Mouse (Mus musculus) adrenal gland, postnatal 25 days (tissue): ENCODE measurements at regions not wholly inside any gene's neighbourhood (a gene's known extent, or its start where the extent isn't known, plus 50 kb on each side); places are given as distances from the start of the nearest gene placed in this dataset.

Experiments
- DNase-seq: peaks from one replicate; pipeline ENCODE4 v3.0.0; 2021; ENCODE audit warnings: mixed read lengths

GRCm38 (mm10) chr2:51013090-51013489, 135.8 kb downstream of the Rnd3 start:
- no peak for DNase-seq

DNA sequence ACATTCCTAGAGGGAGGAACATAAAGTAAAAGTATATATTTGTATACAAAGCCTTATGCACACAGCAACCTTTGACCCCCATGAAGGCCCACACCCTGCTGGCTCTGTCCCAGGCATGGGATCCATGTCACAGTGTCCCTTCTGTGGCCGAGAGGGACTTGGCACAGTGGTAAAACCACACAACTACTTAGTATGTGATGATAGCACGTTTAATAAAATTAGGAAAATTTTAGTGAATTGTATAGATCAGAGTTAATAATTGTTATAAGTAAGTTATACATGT, 140.7 kb downstream of the Rnd3 start:
- DNase-seq, result no peak

DNA sequence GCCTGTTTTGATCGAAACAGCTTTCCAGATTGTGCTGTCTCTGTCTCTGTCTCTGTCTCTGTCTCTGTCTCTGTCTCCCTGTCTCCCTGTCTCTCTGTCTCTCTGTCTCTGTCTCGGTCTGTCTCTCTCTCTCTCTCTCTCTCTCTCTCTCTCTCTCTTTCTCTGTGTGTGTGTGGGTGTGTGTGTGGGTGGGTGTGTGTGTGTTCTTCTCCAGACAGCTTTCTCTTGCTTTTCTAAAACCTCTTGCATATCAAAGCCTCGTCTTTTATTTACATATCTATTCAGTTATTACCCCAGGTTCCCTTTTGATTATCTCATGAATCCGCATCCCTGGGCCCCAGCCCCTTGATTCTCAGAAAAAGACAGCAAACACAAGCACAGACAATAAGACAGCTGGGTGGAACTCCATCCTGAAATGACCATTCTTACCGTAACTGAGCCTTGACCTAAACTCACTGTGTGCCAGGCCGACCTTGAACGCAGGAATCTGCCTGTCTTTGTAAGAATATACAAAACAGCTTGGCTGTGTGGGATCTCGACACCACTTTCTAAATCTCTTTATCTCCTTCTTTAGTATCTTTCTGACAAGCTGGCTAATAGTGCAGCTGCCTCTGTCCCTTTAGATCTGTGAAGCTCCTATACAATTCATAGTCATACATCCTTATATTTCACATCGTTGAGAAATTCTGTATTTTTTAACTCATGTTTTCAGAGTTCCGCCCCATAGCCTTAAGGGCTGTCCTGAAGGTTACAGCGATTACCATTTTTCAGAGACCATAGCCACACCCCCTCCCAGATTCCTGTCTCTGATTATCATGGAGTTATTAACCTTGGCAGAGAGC, 141.3 kb downstream of the Rnd3 start:
- peak; percentile 4 for DNase-seq

- DNase-seq, result no peak
Measured at GRCm38 (mm10) chr2:51006818-51007217, 142.1 kb downstream of the Rnd3 start.

GRCm38 (mm10) chr2:51001548-51001947, 147.4 kb downstream of the Rnd3 start:
- DNase-seq, result no peak

- DNase-seq, result no peak
Measured at GRCm38 (mm10) chr2:50983883-50984410, 165.0 kb downstream of the Rnd3 start.

GRCm38 (mm10) chr2:50982571-50982970, 166.3 kb downstream of the Rnd3 start:
- DNase-seq, result no peak

DNA sequence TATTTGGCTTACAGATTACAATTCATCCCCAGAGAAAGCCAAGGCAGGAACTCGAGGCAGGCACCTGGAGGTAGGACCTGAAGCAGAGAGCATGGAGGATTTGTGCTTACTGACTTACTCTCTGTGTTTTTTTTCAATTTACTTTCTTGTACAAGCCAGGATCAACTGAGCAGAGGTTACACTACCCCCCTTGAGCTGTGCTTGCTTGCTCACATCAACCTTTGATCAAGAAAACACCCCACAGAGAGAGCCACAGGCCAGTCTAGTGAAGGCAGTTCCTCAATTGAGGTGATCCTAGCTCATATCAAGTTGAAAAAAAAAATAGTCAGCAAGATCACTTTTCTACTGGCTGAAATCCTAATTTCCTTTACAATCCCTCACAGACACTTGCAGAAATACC, 170.6 kb downstream of the Rnd3 start:
- no peak for DNase-seq

- peak; percentile 3 for DNase-seq
Measured at GRCm38 (mm10) chr2:50971131-50971825, 177.6 kb downstream of the Rnd3 start.

GRCm38 (mm10) chr2:50968382-50968781, 180.5 kb downstream of the Rnd3 start:
- DNase-seq, result peak; percentile 13

GRCm38 (mm10) chr2:50967826-50968225, 181.1 kb downstream of the Rnd3 start:
- DNase-seq, result no peak

- DNase-seq, result no peak
Measured at GRCm38 (mm10) chr2:50967133-50967532, 181.8 kb downstream of the Rnd3 start.

DNA sequence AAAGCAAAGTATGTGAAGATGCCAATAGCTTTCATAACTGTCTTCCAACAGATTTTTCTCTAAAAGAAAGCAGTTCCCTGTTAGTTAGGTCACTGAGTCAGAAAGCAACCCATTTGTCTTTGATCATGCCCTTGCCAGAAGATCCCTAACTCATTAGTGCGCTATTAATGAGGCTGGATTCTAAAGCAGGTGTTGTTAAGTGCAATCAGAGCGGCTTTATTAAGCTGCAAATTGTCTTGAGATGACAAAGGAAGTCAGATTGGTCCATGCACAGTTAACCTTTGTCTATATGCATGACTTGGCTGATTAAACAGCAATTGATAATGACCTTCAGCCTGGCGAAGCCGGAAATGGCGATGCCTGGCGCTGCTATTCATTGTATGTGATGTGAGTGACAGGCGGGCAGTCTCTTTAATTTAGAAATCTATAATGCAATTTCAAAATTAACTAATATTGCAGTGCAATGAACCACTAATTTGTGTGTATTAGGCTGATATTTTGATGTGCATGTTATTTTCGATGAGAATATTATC, 183.4 kb downstream of the Rnd3 start:
- no peak for DNase-seq

DNA sequence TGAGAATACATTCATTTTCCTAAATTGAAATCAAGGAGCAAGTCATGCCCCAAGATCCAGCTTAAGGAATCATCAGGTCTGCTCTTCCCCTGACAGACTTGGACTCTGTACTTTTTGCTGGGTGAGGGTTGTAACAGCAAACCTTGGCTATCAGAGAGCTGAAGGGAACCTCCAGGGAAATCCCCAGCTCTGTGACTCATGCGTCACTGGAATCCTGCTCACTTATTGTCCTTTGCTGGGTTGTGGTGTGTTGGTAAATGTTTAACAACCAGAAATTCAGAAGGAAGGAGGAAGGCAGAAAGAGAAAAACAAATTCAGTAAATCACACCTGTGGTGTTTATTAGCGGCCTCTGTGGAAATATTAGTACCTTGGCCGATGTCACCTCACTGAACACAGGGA, 184.8 kb downstream of the Rnd3 start:
- peak; percentile 3 for DNase-seq

DNA sequence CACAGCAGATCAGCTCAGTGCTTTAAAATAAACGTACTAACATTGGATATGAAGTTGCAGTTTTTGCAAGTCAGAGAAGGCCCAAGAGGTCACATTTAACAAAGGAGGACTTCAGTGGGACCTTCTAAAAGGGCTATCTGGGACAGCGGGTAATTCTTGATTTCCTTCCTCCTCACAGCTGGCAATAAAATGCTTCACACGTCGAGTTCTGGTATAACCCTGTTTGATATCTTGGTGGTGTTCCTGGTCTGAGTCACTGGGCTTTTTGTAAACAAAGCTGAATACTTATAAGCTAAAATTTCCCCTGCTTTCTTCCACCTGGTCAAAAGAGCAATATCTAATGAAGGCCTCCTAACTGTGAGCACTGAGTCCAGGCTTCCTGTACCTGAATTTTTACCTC, 187.9 kb downstream of the Rnd3 start:
- DNase-seq, result no peak

DNA sequence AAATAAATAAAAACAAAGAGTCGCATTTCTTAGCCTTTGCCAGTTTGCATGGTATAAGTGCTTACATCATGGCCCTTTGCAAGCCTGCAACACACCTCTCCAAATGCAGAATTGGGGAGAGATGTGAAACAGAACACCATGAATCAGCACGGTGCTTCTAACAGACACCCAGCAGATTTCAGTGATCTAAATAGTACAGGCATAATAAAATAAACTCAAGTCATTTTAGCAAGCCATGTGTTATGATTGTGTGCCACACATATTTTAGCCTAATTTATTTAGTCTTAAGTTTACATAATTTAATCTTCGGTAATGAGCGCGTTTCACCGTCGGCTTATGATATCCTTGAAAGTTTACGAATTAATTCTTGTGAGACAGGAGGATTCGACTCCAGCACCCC, 189.6 kb downstream of the Rnd3 start:
- no peak for DNase-seq

DNA sequence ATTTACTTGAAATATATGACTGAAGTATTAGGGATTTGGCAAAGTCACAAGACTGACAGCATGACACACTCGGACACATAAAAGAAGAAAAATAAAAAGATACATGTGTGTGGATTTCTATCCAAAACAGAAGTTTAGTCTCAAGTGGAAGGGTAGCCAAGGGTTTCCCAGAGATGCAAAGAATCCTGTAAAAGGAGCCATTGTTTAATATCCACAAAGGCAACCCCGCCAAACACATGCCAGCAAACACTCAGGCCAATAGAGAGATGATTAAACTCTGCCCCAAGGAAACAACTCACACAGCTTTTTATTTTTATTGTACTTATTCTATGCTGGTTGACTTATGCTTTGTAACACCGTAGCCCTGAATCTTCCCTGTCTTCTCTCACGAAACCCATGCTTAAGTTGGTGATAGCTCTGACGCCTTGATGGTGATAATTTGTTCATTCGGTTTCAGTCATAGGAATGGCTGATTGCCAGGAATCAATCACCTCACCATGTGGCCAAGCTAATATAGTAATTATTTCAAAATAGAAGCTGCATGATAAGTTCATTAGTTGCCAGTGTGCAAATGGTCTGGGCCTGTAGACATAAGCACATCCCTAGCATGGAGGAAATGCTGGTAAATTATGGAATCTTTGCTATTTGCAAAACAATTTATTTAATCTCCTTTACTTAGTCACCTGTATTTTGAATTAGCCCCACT, 194.4 kb downstream of the Rnd3 start:
- DNase-seq, result no peak

DNA sequence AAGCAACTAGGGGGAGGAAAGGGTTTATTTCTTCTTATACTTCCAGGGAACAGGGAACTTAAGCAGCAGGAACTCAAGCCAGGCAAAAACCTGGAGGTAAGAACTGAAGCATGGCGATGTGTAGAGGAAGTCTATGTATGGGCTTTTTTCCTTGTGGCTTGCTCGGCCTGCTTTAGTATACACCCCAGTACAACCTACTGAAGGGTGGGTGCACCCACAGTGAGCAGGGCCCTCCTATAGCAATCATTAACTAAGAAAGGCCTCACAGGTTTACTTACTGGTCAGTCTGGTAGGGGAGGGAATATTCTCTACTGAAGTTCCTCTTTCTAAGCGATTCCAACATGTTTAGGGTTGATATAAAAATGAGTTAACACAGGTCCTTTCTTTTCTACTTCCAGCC, 197.9 kb downstream of the Rnd3 start:
- DNase-seq, result no peak

DNA sequence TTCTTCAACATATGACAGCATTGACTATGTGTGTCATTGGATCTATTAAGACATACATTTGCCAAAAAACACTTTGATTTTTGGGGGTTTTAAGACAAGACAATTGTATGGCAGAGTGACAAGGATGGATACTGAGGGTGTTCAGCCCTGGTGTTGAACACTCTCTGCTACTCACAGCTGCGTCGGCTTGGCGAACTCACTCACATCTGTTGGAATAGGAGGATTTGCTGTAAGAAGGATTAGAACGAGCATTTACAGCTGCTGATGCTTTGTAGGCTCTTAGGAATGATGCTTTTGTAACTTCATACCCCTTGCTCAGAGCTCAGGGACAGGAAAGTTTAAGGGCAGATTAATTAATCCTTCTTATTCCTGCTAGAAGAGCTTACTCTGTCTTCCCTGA, 199.2 kb downstream of the Rnd3 start:
- no peak for DNase-seq

DNA sequence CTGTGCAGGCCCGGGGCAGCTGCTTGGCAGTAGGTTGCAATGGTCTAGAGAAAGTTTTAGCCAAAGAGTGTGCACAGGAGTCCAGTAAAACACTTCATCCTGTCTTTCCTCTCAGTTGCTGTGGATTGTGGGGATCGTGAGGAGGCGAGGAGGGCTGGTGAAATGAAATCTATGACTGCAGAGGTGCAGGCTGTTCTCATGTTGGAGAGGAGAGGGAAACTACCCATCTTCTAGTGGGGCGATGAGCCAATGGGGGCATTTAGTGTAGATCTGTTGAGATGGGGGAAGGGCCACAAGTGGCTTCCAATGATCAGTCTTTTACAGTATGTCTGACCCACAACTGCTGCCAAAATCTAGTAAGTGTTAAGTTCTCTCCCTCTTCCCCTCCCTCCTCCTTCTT, 203.4 kb downstream of the Rnd3 start:
- DNase-seq, result no peak

- no peak for DNase-seq
Measured at GRCm38 (mm10) chr2:50943180-50943579, 205.7 kb downstream of the Rnd3 start.

DNA sequence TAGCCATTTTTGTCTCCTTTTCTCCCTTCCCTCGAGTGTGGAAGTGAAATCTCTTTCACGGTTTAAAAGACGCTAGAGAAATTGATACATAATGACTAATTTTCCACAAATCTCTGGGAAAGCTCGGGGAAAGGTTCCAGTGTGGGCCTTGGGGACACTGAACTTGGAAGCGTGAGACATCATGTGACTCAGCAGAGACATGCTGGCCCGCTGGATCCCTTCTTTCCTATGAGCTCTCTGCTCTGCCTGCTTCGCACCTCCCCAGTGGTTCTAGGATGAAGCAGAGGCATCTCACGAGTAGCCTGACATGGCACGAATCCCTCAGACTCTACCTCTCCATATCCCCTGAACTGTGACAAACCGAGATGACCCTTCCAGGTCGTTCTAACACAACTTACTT, 206.2 kb downstream of the Rnd3 start:
- peak; percentile 7 for DNase-seq

- DNase-seq, result no peak
Measured at GRCm38 (mm10) chr2:50932936-50933335, 216.0 kb downstream of the Rnd3 start.
